Mouse (Mus musculus): ENCODE results near the gene Gjb3. TPM values are rescaled to one million over a fixed set of nuclear protein-coding genes. Genes with fewer than 3 reads are reported as not detected.
A peak's percentile ranks its signal among the peaks of the same experiment; 100 is the strongest.

The Gjb3 gene
- polyA plus RNA-seq, 1 experiment from 2014 or later, result 0.17 TPM

- WGBS, result 62% methylated on average over 4 of the region's 4 CpGs
- Histone ChIP-seq H3K36me3 (ENCODE audit: control insufficient read depth, insufficient read depth) (no peaks in the 10 kb centered on the region), H3K4me1 (ENCODE audit: control insufficient read depth, insufficient read depth, low read length) (no peaks in the 10 kb centered on the region; the same call in 1 of the 2 replicates), H3K9me3 (replicated peaks; ENCODE audit: control insufficient read depth, low read length) (no peaks in the 10 kb centered on the region), H3K9ac (ENCODE audit: low read length) (no peak overlapping the region; the same call in 1 of the 2 replicates), H3K4me2 (ENCODE audit: low read depth, low read length) (no peak overlapping the region), H3K27ac (ENCODE audit: low read length) (no peak overlapping the region), H3K4me3 (ENCODE audit: low read length) (no peak overlapping the region), H3K27me3 (ENCODE audit: control insufficient read depth, insufficient read depth, low read length) (no peaks in the 10 kb centered on the region)
- no peak; the same call in 1 of the 2 replicates for ATAC-seq (replicated peaks; ENCODE audit: extremely low read depth, insufficient read depth, low FRiP score)
Measured at GRCm38 (mm10) chr4:127286907-127287306, 43.7 kb downstream of the Gjb3 start.

- H3K9ac ChIP-seq (ENCODE audit: low read length), result no peak overlapping the region
- H3K36me3 ChIP-seq (ENCODE audit: control insufficient read depth, insufficient read depth), result no peaks in the 10 kb centered on the region
- no peak overlapping the region for H3K4me2 ChIP-seq (ENCODE audit: low read depth, low read length)
- no peak for ATAC-seq (replicated peaks; ENCODE audit: extremely low read depth, insufficient read depth, low FRiP score)
- 65% methylated on average over 9 of the region's 9 CpGs for WGBS
- H3K9me3 ChIP-seq (replicated peaks; ENCODE audit: control insufficient read depth, low read length), result no peaks in the 10 kb centered on the region
- H3K4me3 ChIP-seq (ENCODE audit: low read length), result no peak overlapping the region
- H3K4me1 ChIP-seq (ENCODE audit: control insufficient read depth, insufficient read depth, low read length), result peaks cover 5% of the 10 kb centered on the region; the same call in 1 of the 2 replicates
- H3K27ac ChIP-seq (ENCODE audit: low read length), result 0 out of 2 replicates have a peak overlapping the region, but pooled peaks have one; percentile 48
- no peaks in the 10 kb centered on the region for H3K27me3 ChIP-seq (ENCODE audit: control insufficient read depth, insufficient read depth, low read length)
Measured at GRCm38 (mm10) chr4:127279241-127279640, 51.4 kb downstream of the Gjb3 start.

GRCm38 (mm10) chr4:127278451-127279001 is 52.1 kb downstream of the Gjb3 start:
- no peaks in the 10 kb centered on the region for H3K36me3 ChIP-seq (ENCODE audit: control insufficient read depth, insufficient read depth)
- no peaks in the 10 kb centered on the region for H3K9me3 ChIP-seq (replicated peaks; ENCODE audit: control insufficient read depth, low read length)
- H3K4me3 ChIP-seq (ENCODE audit: low read length), result no peak overlapping the region
- ATAC-seq (replicated peaks; ENCODE audit: extremely low read depth, insufficient read depth, low FRiP score), result peak; percentile 58
- peak overlapping the region; percentile 11 for H3K27ac ChIP-seq (ENCODE audit: low read length)
- peaks cover 5% of the 10 kb centered on the region; the same call in 1 of the 2 replicates for H3K4me1 ChIP-seq (ENCODE audit: control insufficient read depth, insufficient read depth, low read length)
- H3K4me2 ChIP-seq (ENCODE audit: low read depth, low read length), result no peak overlapping the region
- H3K27me3 ChIP-seq (ENCODE audit: control insufficient read depth, insufficient read depth, low read length), result no peaks in the 10 kb centered on the region
- H3K9ac ChIP-seq (ENCODE audit: low read length), result no peak overlapping the region
- 44% methylated on average over 9 of the region's 9 CpGs for WGBS

Other genes with a start within 250 kb of the Gjb3 start
- 14.2 and 14.4 TPM in 2 replicates for gene Tmem35b, start 207.2 kb downstream of the Gjb3 start, polyA plus RNA-seq (2015; fragmentation: Nextera tagmentation; extraction: Ambion mirVana)
- gene Dlgap3, start 161.6 kb downstream of the Gjb3 start, polyA plus RNA-seq (2015; fragmentation: Nextera tagmentation; extraction: Ambion mirVana), result 0.39 and 0.45 TPM in 2 replicates
- gene Smim12, start 87.1 kb downstream of the Gjb3 start, polyA plus RNA-seq (2015; fragmentation: Nextera tagmentation; extraction: Ambion mirVana), result 67.2 and 69.3 TPM in 2 replicates
- gene Gja4, start 16.8 kb downstream of the Gjb3 start, polyA plus RNA-seq (2015; fragmentation: Nextera tagmentation; extraction: Ambion mirVana), result 32.3 and 33.3 TPM in 2 replicates
- gene Gjb4, start 23.2 kb upstream of the Gjb3 start, polyA plus RNA-seq (2015; fragmentation: Nextera tagmentation; extraction: Ambion mirVana), result 0.09 and 0.10 TPM in 2 replicates
- gene Gjb5, start 27.3 kb upstream of the Gjb3 start, polyA plus RNA-seq (2015; fragmentation: Nextera tagmentation; extraction: Ambion mirVana), result 0.41 and 0.60 TPM in 2 replicates